Mouse (Mus musculus): Measurements from ENCODE around the gene Slfn9. TPM values are rescaled to one million over a fixed set of nuclear protein-coding genes. Genes with fewer than 3 reads are reported as not detected.
"Not testable (repeated sequence)": the region's sequence is repeated elsewhere in the genome, so short reads cannot be mapped to it uniquely, and the experiment has no call there.

Gene Slfn9
- polyA plus RNA-seq, 1 experiment, result 0.22 TPM

DNA sequence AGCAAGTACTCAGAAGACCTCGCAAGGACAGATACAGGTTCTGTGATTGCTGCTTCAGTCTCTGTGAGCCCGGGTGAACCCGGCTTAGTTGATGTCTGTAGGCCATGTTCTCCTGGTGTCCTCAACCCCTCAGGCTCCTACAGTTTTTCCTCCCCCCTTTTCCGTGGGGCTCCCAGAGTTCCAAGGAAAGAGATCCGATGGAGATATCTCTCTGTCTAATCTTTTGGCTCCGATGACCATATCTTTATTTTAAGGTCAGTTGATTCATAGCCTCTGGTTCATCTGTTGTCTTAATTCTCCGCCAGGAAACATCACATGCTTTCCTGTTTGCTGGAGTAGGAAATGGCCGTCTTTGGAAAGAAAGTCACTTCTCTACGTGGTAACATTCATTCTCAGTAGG is 42.6 kb downstream of the Slfn9 start:
- H3ac ChIP-seq (ENCODE audit: control insufficient read depth, insufficient read length), result no peak overlapping the region
- H3K4me2 ChIP-seq (ENCODE audit: low read depth), result no peak overlapping the region
- no peak overlapping the region for H3K4me3 ChIP-seq
- H3K79me2 ChIP-seq (ENCODE audit: control insufficient read depth, insufficient read depth), result no peaks in the 10 kb centered on the region
- H3K36me3 ChIP-seq (ENCODE audit: control insufficient read depth, insufficient read depth), result no peaks in the 10 kb centered on the region
- TF ChIP-seq SRF (IDR thresholded peaks at IDR 0.05; ENCODE audit: control insufficient read depth, insufficient read length, low read depth), result no peak
- TF ChIP-seq USF1 (IDR thresholded peaks at IDR 0.05; ENCODE audit: low read depth), result no peak
- no peak for TF ChIP-seq E2F4 (IDR thresholded peaks at IDR 0.05; ENCODE audit: insufficient read depth)
- no peak for TF ChIP-seq TCF12 (IDR thresholded peaks at IDR 0.05; ENCODE audit: insufficient read depth, poor library complexity, severe bottlenecking)
- no peak for TF ChIP-seq MAX (IDR thresholded peaks at IDR 0.05; ENCODE audit: low read depth)
- no peaks in the 10 kb centered on the region for H3K27me3 ChIP-seq (ENCODE audit: control insufficient read depth, insufficient read depth, insufficient read length)

- TF ChIP-seq POLR2A (IDR thresholded peaks at IDR 0.05; ENCODE audit: insufficient read length, low read depth) (no peak), MYOD1 (IDR thresholded peaks at IDR 0.05; ENCODE audit: control insufficient read depth in 1 of 3, insufficient read length in 2 of 3, low read depth in 2 of 3) (no peak), USF1 (IDR thresholded peaks at IDR 0.05; ENCODE audit: low read depth) (no peak), TCF3 (IDR thresholded peaks at IDR 0.05; ENCODE audit: insufficient read length, low read depth) (no peak), CEBPB (IDR thresholded peaks at IDR 0.05; ENCODE audit: insufficient read depth, poor library complexity, severe bottlenecking) (no peak), POLR2AphosphoS2 (IDR thresholded peaks at IDR 0.05; ENCODE audit: insufficient read length, low read depth) (no peak), E2F4 (IDR thresholded peaks at IDR 0.05; ENCODE audit: insufficient read depth) (no peak), REST (IDR thresholded peaks at IDR 0.05; ENCODE audit: insufficient read depth, insufficient read length) (no peak), MYOG (IDR thresholded peaks at IDR 0.05; ENCODE audit: control insufficient read depth in 1 of 3, insufficient read depth in 1 of 3, insufficient read length in 2 of 3, low read depth in 2 of 3) (no peak), SRF (IDR thresholded peaks at IDR 0.05; ENCODE audit: control insufficient read depth, insufficient read length, low read depth) (no peak), MAX (IDR thresholded peaks at IDR 0.05; ENCODE audit: low read depth) (no peak), TCF12 (IDR thresholded peaks at IDR 0.05; ENCODE audit: insufficient read depth, poor library complexity, severe bottlenecking) (no peak)
- Histone ChIP-seq H3K79me2 (ENCODE audit: control insufficient read depth, insufficient read depth) (no peaks in the 10 kb centered on the region), H3K27me3 (ENCODE audit: control insufficient read depth, insufficient read depth, insufficient read length) (no peaks in the 10 kb centered on the region), H3K4me3 (no peak overlapping the region), H3K4me2 (ENCODE audit: low read depth) (no peak overlapping the region), H3K36me3 (ENCODE audit: control insufficient read depth, insufficient read depth) (no peaks in the 10 kb centered on the region), H3ac (ENCODE audit: control insufficient read depth, insufficient read length) (no peak overlapping the region)
These were observed 44.2 kb downstream of the Slfn9 start for GRCm38 (mm10) chr11:82947457-82947856.

DNA sequence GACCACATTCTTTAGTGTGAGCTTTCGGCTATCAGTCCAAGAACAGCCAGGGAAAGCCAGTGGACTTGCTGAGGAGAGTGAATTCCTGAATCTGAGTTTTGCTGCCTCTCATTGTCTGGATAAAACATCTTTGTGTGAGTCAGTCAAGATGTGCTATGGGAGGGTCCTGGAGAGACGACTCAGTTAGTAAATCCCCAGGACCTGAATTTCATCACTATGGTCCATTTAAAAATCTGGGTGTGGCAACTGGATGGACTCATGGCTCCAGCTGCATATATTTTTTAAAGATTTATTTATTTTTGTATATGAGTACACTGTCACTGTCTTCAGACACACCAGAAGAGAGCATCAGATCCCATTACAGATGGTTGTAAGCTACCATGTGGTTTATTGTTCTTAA is 46.0 kb downstream of the Slfn9 start:
- Histone ChIP-seq H3K4me3 (no peak overlapping the region), H3K79me2 (ENCODE audit: control insufficient read depth, insufficient read depth) (no peaks in the 10 kb centered on the region), H3K4me2 (ENCODE audit: low read depth) (no peak overlapping the region), H3K27me3 (ENCODE audit: control insufficient read depth, insufficient read depth, insufficient read length) (no peaks in the 10 kb centered on the region), H3K36me3 (ENCODE audit: control insufficient read depth, insufficient read depth) (no peaks in the 10 kb centered on the region), H3ac (ENCODE audit: control insufficient read depth, insufficient read length) (no peak overlapping the region)
- TF ChIP-seq E2F4 (IDR thresholded peaks at IDR 0.05; ENCODE audit: insufficient read depth), result no peak
- TF ChIP-seq POLR2A (IDR thresholded peaks at IDR 0.05; ENCODE audit: insufficient read length, low read depth), result no peak
- TF ChIP-seq REST (IDR thresholded peaks at IDR 0.05; ENCODE audit: insufficient read depth, insufficient read length), result no peak
- no peak for TF ChIP-seq SRF (IDR thresholded peaks at IDR 0.05; ENCODE audit: control insufficient read depth, insufficient read length, low read depth)
- peak; percentile 64; the same call in 1 of the 2 replicates for TF ChIP-seq CEBPB (IDR thresholded peaks at IDR 0.05; ENCODE audit: insufficient read depth, poor library complexity, severe bottlenecking)

GRCm38 (mm10) chr11:82943336-82943735 is 48.3 kb downstream of the Slfn9 start:
- no peaks in the 10 kb centered on the region for H3K27me3 ChIP-seq (ENCODE audit: control insufficient read depth, insufficient read depth, insufficient read length)
- TF ChIP-seq MYOG (IDR thresholded peaks at IDR 0.05; ENCODE audit: control insufficient read depth in 1 of 3, insufficient read depth in 1 of 3, insufficient read length in 2 of 3, low read depth in 2 of 3) (no peak), TCF3 (IDR thresholded peaks at IDR 0.05; ENCODE audit: insufficient read length, low read depth) (no peak), SRF (IDR thresholded peaks at IDR 0.05; ENCODE audit: control insufficient read depth, insufficient read length, low read depth) (no peak), POLR2AphosphoS2 (IDR thresholded peaks at IDR 0.05; ENCODE audit: insufficient read length, low read depth) (no peak), USF1 (IDR thresholded peaks at IDR 0.05; ENCODE audit: low read depth) (no peak), E2F4 (IDR thresholded peaks at IDR 0.05; ENCODE audit: insufficient read depth) (no peak), MYOD1 (IDR thresholded peaks at IDR 0.05; ENCODE audit: control insufficient read depth in 1 of 3, insufficient read length in 2 of 3, low read depth in 2 of 3) (no peak), TCF12 (IDR thresholded peaks at IDR 0.05; ENCODE audit: insufficient read depth, poor library complexity, severe bottlenecking) (no peak), POLR2A (IDR thresholded peaks at IDR 0.05; ENCODE audit: insufficient read length, low read depth) (no peak), MAX (IDR thresholded peaks at IDR 0.05; ENCODE audit: low read depth) (no peak), REST (IDR thresholded peaks at IDR 0.05; ENCODE audit: insufficient read depth, insufficient read length) (no peak), CEBPB (IDR thresholded peaks at IDR 0.05; ENCODE audit: insufficient read depth, poor library complexity, severe bottlenecking) (no peak)
- H3K79me2 ChIP-seq (ENCODE audit: control insufficient read depth, insufficient read depth), result no peaks in the 10 kb centered on the region
- H3K4me2 ChIP-seq (ENCODE audit: low read depth), result no peak overlapping the region
- no peak overlapping the region for H3K4me3 ChIP-seq
- no peak overlapping the region for H3ac ChIP-seq (ENCODE audit: control insufficient read depth, insufficient read length)
- H3K36me3 ChIP-seq (ENCODE audit: control insufficient read depth, insufficient read depth), result no peaks in the 10 kb centered on the region

DNA sequence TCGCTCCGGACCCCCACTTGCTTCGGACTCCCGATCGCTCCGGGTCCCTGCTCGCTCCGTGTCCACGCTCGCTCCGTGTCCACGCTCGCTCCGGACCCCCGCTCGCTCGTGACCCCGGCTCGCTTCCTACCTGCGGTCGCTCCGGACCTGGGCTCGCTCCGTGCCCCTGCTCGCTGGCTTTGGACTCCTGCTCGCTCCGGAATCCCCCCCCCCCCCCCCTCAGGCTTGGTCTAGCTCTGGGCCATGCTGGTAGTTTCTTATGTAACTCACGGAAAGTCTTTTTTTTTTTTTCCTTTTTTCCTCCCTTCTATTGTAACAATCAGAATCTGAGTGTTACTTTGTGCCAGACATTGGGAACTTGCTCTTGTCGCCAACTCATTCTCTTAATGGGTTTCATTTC is 58.4 kb downstream of the Slfn9 start:
- Histone ChIP-seq H3K27me3 (ENCODE audit: control insufficient read depth, insufficient read depth, insufficient read length) (no peaks in the 10 kb centered on the region), H3K4me3 (no peak overlapping the region)

GRCm38 (mm10) chr11:82931671-82932450 is 59.8 kb downstream of the Slfn9 start:
- H3K36me3 ChIP-seq (ENCODE audit: control insufficient read depth, insufficient read depth), result peaks cover 11% of the 10 kb centered on the region
- not testable (repeated sequence) for H3K4me2 ChIP-seq (ENCODE audit: low read depth); H3K4me3 ChIP-seq; H3K27me3 ChIP-seq (ENCODE audit: control insufficient read depth, insufficient read depth, insufficient read length); H3K79me2 ChIP-seq (ENCODE audit: control insufficient read depth, insufficient read depth); H3ac ChIP-seq (ENCODE audit: control insufficient read depth, insufficient read length)

More for the DNA sequence above, 58.4 kb downstream of the Slfn9 start:
- Histone ChIP-seq H3K79me2 (ENCODE audit: control insufficient read depth, insufficient read depth) (no peaks in the 10 kb centered on the region), H3K4me2 (ENCODE audit: low read depth) (no peak overlapping the region), H3K36me3 (ENCODE audit: control insufficient read depth, insufficient read depth) (peaks cover 11% of the 10 kb centered on the region), H3ac (ENCODE audit: control insufficient read depth, insufficient read length) (no peak overlapping the region)
- TF ChIP-seq MYOG (IDR thresholded peaks at IDR 0.05; ENCODE audit: control insufficient read depth in 1 of 3, insufficient read depth in 1 of 3, insufficient read length in 2 of 3, low read depth in 2 of 3), result no peak
- TF ChIP-seq MAX (IDR thresholded peaks at IDR 0.05; ENCODE audit: low read depth), result no peak
- no peak for TF ChIP-seq REST (IDR thresholded peaks at IDR 0.05; ENCODE audit: insufficient read depth, insufficient read length)
- TF ChIP-seq CEBPB (IDR thresholded peaks at IDR 0.05; ENCODE audit: insufficient read depth, poor library complexity, severe bottlenecking), result no peak
- no peak for TF ChIP-seq TCF3 (IDR thresholded peaks at IDR 0.05; ENCODE audit: insufficient read length, low read depth)
- no peak for TF ChIP-seq USF1 (IDR thresholded peaks at IDR 0.05; ENCODE audit: low read depth)
- no peak for TF ChIP-seq TCF12 (IDR thresholded peaks at IDR 0.05; ENCODE audit: insufficient read depth, poor library complexity, severe bottlenecking)
- no peak for TF ChIP-seq E2F4 (IDR thresholded peaks at IDR 0.05; ENCODE audit: insufficient read depth)
- no peak for TF ChIP-seq MYOD1 (IDR thresholded peaks at IDR 0.05; ENCODE audit: control insufficient read depth in 1 of 3, insufficient read length in 2 of 3, low read depth in 2 of 3)
- no peak for TF ChIP-seq SRF (IDR thresholded peaks at IDR 0.05; ENCODE audit: control insufficient read depth, insufficient read length, low read depth)
- TF ChIP-seq POLR2A (IDR thresholded peaks at IDR 0.05; ENCODE audit: insufficient read length, low read depth), result no peak
- no peak for TF ChIP-seq POLR2AphosphoS2 (IDR thresholded peaks at IDR 0.05; ENCODE audit: insufficient read length, low read depth)

DNA sequence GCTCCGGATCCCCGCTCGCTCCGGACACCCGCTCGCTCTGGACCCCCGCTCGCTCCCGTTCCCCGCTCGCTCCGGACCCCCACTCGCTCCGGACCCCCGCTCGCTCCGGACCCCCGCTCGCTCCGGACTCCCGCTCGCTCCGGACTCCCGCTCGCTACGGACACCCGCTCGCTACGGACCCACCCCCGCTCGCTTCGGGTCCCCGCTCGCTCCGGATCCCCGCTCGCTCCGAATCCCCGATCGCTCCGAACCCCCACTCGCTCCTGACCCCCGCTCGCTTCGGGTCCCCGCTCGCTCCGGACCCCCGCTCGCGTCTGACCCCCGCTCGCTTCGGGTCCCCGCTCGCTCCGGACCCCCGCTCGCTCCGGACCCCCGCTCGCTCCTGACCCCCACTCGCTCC is 60.5 kb downstream of the Slfn9 start:
- not testable (repeated sequence) for H3K4me3 ChIP-seq; H3K4me2 ChIP-seq (ENCODE audit: low read depth); H3K36me3 ChIP-seq (ENCODE audit: control insufficient read depth, insufficient read depth); H3K79me2 ChIP-seq (ENCODE audit: control insufficient read depth, insufficient read depth); H3ac ChIP-seq (ENCODE audit: control insufficient read depth, insufficient read length); H3K27me3 ChIP-seq (ENCODE audit: control insufficient read depth, insufficient read depth, insufficient read length)
